Mouse (Mus musculus) stomach, embryonic 16.5 days (tissue): Measurements from ENCODE around the gene Col3a1. TPM values are rescaled to one million over a fixed set of nuclear protein-coding genes. Genes with fewer than 3 reads are reported as not detected.
A peak's percentile ranks its signal among the peaks of the same experiment; 100 is the strongest.

Source experiments
- ATAC-seq: fragments of 200-750 bp; cut with Nextera tagmentation; 2 replicates; pipeline ENCODE4 v1.8.0; 2017; ENCODE audit warnings: moderate number of reproducible peaks, moderate TSS enrichment; ENCODE audit not compliant: insufficient read depth, low FRiP score
- H3K27ac ChIP-seq: fragments of 300-500 bp; sonication (generic); 2 replicates; pipeline ENCODE4 v1.5.1; 2014; ENCODE audit warnings: low read length
- H3K27me3 ChIP-seq: fragments of 300-500 bp; sonication (generic); 2 replicates; pipeline ENCODE4 v1.6.1; 2014; ENCODE audit warnings: low read length, control low read depth, mixed read lengths; ENCODE audit not compliant: control insufficient read depth, insufficient read depth
- H3K36me3 ChIP-seq: fragments of 300-500 bp; sonication (generic); 2 replicates; pipeline ENCODE4 v1.6.1; 2014; ENCODE audit warnings: low read length; ENCODE audit not compliant: control insufficient read depth, insufficient read depth
- H3K4me1 ChIP-seq: fragments of 300-500 bp; sonication (generic); 2 replicates; pipeline ENCODE4 v1.6.1; 2014; ENCODE audit warnings: low read length, control low read depth, mixed read lengths; ENCODE audit not compliant: control insufficient read depth, insufficient read depth
- H3K4me2 ChIP-seq: fragments of 300-500 bp; sonication (generic); 2 replicates; pipeline ENCODE4 v1.6.1; 2014; ENCODE audit warnings: low read depth, low read length, mixed read lengths
- H3K4me3 ChIP-seq: fragments of 300-500 bp; sonication (generic); replicated peaks from 2 replicates; pipeline ENCODE4 v1.5.1; 2014; ENCODE audit warnings: mild to moderate bottlenecking, low read length
- H3K9ac ChIP-seq: fragments of 300-500 bp; sonication (generic); 2 replicates; pipeline ENCODE4 v1.6.1; 2014; ENCODE audit warnings: low read length
- H3K9me3 ChIP-seq: fragments of 300-500 bp; sonication (generic); replicated peaks from 2 replicates; pipeline ENCODE4 v1.6.1; 2016; ENCODE audit warnings: low read length, control low read depth; ENCODE audit not compliant: control insufficient read depth
- WGBS: fragments of 180-500 bp; shearing (Covaris S2); extraction: QIAGEN DNeasy Blood & Tissue Kit; methylation state at CpG from one replicate; pipeline ENCODE4 v1.1.7; 2014; 5-methylcytosine and 5-hydroxymethylcytosine counted together
- microRNA-seq: library from miRNA; unstranded; fragments of <30 nt; microRNA quantifications from one replicate; pipeline ENCODE4, GENCODE M21; 2016
- polyA plus RNA-seq: library from polyadenylated mRNA; unstranded; fragments of >200 nt; fragmentation: Nextera tagmentation; extraction: Ambion mirVana; gene quantifications from 2 replicates; pipeline ENCODE4 v1.2.1, GENCODE M21; 2015

Gene Col3a1
- polyA plus RNA-seq, 1 experiment from 2014 or later = 2,936 TPM

- WGBS = 87% methylated on average over 2 of the region's 2 CpGs
- H3K9me3 ChIP-seq = no peaks in the 10 kb centered on the region
- ATAC-seq = no peak
- no peak overlapping the region for H3K27ac ChIP-seq
- H3K27me3 ChIP-seq = no peaks in the 10 kb centered on the region
- H3K4me2 ChIP-seq = no peak overlapping the region
- H3K9ac ChIP-seq = no peak overlapping the region
- no peaks in the 10 kb centered on the region for H3K36me3 ChIP-seq
- no peak overlapping the region for H3K4me3 ChIP-seq
- no peaks in the 10 kb centered on the region for H3K4me1 ChIP-seq
Observed at GRCm38 (mm10) chr1:45359673-45360072, 48.3 kb downstream of the Col3a1 start.

- Histone ChIP-seq H3K9ac (no peak overlapping the region), H3K4me2 (no peak overlapping the region), H3K36me3 (no peaks in the 10 kb centered on the region), H3K9me3 (no peaks in the 10 kb centered on the region), H3K4me3 (no peak overlapping the region), H3K4me1 (no peaks in the 10 kb centered on the region), H3K27me3 (no peaks in the 10 kb centered on the region), H3K27ac (no peak overlapping the region)
- no peak for ATAC-seq
- 97% methylated on average over 2 of the region's 2 CpGs for WGBS
Observed at GRCm38 (mm10) chr1:45363274-45363673, 51.9 kb downstream of the Col3a1 start.

GRCm38 (mm10) chr1:45365427-45365826 is 54.1 kb downstream of the Col3a1 start:
- no peaks in the 10 kb centered on the region for H3K4me1 ChIP-seq
- no peak overlapping the region for H3K4me2 ChIP-seq
- no peak overlapping the region for H3K9ac ChIP-seq
- H3K27ac ChIP-seq = no peak overlapping the region
- H3K9me3 ChIP-seq = no peaks in the 10 kb centered on the region
- no peaks in the 10 kb centered on the region for H3K27me3 ChIP-seq
- 0 out of 2 replicates have a peak, but pooled peaks cover 2% of the 10 kb centered on the region for H3K36me3 ChIP-seq
- ATAC-seq = no peak
- WGBS = 70% methylated on average over 1 of the region's 1 CpGs
- H3K4me3 ChIP-seq = no peak overlapping the region

- no peak for ATAC-seq
Observed at GRCm38 (mm10) chr1:45379992-45380690, 68.8 kb downstream of the Col3a1 start.

GRCm38 (mm10) chr1:45381866-45382265 is 70.5 kb downstream of the Col3a1 start:
- H3K9me3 ChIP-seq = no peaks in the 10 kb centered on the region
- no peak overlapping the region for H3K9ac ChIP-seq
- H3K36me3 ChIP-seq = no peaks in the 10 kb centered on the region
- no peak overlapping the region for H3K4me3 ChIP-seq
- H3K4me2 ChIP-seq = no peak overlapping the region
- H3K4me1 ChIP-seq = no peaks in the 10 kb centered on the region
- WGBS = 75% methylated on average over 2 of the region's 2 CpGs
- no peaks in the 10 kb centered on the region for H3K27me3 ChIP-seq
- no peak overlapping the region for H3K27ac ChIP-seq
- no peak for ATAC-seq

More at GRCm38 (mm10) chr1:45379992-45380690, 68.8 kb downstream of the Col3a1 start:
- Histone ChIP-seq H3K4me1 (no peaks in the 10 kb centered on the region), H3K9ac (no peak overlapping the region), H3K27ac (no peak overlapping the region), H3K36me3 (no peaks in the 10 kb centered on the region), H3K9me3 (no peaks in the 10 kb centered on the region), H3K27me3 (no peaks in the 10 kb centered on the region), H3K4me3 (no peak overlapping the region), H3K4me2 (no peak overlapping the region)
- 69% methylated on average over 7 of the region's 7 CpGs for WGBS

Small RNAs within 50 kb of the gene (microRNA-seq; reads per million reads assigned to microRNA genes)
- 2.6 reads per million, percentile 14 among the genes with 10 or more reads in this experiment for gene Gm47302

Other genes with a start within 250 kb of the Col3a1 start
- gene Col5a2, start 191.7 kb downstream of the Col3a1 start, polyA plus RNA-seq = 120 and 127 TPM in 2 replicates